Mouse (Mus musculus): ENCODE data around the gene Trim2.

Trim2 gene

DNA sequence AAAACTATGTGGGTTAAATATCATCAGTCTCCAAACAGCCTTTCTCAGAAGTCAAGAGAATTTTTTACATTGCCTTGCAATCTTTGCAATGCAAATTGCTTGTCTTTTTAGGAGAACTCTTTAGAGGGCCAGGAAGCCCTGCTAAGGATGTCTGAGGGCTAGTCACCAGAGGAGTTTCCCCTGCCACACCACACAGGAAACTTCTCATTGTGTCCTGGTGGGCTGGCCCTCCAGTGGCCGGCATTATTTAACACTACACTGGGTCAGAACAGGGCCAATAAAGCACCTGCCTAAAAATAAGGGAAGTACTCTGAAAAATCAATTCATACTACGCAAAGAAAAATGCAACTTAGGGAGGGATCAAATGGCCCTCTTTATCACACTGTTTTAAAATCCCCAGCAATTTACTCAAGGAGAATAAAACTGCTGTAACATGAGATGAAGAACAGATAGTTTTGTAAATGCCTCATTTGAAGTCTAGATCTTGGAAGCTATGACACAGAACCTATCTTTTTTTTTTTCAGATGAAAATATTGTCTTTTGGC is 87.4 kb downstream of the Trim2 start:
- no peak for DNase-seq

DNA sequence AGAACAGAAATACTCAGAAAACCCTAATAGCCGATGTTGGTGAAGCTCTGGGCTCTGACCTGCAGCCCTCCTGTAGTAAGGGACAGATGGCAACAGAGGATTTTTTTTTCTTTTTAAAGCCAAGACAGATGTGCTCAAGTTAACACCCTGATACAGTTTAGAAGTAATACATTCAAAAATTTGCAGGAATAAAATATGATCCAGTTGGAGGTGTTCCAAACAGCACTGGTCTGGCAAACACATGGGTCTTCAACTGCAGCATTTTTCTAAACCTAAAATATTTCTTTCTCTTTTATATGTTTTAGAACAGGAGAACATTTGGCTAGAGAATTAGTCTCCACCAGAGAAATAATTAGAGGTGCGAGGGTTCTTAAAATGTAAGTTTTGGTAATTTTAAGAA is 88.2 kb downstream of the Trim2 start:
- DNase-seq = no peak

DNA sequence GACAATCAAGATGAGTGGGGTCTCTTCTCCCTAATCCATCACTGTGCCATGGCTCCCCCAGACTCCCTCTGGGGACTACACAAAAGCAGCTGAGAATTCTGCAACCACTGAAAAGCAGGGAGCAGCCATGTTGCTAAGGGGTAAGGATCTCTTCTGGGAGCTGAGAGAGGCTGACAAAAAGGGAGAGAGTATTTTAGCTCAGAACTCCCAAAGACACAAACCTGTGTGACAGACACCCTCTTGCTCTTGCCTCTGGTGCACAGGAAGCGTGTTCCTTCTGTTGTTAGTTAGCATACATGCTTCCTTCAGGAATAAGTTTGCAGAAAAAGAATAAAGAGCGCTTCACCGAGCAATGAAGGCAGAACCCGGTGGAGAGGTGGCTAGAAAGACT is 88.7 kb downstream of the Trim2 start:
- DNase-seq = no peak

DNA sequence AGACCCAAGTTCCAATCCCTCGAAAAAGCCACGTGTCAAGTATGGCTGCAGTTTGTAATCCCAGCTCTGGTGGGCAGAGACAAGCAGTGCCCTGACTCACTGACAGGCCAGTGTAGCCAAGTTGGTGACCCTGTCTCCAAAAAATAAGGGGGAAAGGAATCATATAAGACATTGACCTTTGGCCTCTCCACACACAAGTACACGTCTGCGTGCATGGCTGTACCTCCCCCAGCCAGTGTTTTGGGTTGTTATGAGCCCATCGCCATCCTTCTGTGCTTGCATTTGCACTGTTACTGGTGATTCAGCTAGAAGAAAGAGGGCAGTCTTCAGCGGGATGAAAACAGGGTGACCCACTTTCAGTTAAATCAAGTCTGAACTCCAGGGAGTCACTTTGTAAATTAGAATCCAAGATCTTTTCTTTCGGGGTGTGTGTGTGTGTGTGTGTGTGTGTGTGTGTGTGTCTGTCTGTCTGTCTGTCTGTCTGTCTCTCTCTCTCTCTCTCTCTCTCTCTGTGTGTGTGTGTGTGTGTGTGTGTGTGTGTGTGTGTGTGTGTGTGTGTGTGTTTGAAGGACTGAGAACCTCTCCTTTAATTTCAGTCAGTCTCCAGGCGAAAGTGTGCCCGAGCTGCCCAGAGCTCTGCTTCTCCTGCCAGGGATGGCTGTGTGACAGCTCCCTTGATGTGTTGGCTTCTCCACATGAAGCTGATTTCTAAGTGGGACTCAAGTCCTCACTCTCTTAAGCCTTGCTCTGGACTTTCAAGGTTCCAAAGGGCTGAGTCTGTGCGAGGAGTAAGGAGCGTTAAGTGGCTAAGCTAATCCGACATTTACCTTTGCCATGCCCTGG is 89.3 kb downstream of the Trim2 start:
- DNase-seq = no peak

DNA sequence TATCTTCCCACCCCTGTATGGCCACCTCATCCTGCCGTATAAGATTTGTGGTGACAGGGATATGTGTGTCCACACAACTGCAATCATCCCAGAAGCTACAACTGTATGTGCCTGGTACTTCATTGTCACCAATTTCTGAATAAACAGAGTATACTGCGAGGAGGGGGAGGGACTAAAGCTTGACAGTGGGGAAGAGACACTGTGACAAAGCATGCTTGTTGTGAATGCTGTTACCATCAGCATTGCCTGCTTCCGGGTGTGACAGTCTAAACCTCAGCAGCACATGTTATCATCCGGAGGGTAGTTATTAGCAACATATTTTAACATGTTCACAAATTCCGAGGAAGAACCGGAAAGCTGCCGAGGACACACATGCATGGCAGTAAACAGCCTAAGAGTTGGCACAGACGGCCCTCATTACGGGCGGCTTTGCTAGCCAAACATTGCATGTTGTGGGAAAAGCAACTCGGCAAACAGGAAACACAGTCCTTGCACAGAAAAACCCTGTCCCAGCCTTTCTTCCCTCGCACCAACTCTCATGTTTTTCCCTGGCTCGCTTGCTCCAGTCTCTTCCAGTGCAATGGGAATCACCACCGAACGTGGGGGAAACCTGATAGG is 90.8 kb downstream of the Trim2 start:
- no peak for DNase-seq

DNA sequence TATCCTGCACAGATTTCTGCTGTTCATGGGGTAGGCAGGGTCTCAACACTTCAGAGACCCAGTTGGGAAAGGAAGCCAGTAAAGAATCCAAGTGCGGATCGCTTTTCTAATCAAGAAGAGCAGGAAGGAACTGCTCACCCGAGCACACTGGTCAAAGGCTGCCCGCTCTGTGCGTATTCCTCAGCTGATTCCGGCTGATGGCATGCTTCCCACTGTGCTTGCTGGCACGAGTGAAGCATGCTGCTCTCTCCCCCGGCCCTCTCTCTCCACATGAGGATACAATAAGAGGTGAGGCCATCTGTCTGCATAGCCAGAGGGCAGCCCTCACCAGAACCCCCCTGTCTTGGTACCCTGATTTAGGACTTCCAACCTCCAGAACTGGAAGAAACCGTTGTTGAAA is 91.4 kb downstream of the Trim2 start:
- DNase-seq = no peak

DNA sequence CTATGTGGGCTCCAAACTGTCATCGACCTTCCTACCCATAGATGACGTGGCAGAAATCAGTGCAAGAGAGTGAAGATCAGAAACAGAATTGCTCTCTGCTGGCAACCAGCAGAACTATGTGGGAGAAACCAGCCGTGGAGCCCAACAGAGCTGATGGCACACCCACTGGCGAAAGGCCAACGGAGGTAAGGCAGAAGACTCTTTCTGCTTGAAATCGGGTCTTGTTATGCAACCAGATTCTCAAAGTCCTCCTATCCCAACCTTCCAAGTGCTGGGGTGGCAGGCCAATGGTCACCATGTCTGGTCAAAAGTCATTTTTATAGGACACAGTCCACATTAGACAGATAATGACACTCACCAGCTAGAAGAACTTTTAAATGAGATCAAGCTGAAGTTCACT is 92.2 kb downstream of the Trim2 start:
- DNase-seq = no peak

DNA sequence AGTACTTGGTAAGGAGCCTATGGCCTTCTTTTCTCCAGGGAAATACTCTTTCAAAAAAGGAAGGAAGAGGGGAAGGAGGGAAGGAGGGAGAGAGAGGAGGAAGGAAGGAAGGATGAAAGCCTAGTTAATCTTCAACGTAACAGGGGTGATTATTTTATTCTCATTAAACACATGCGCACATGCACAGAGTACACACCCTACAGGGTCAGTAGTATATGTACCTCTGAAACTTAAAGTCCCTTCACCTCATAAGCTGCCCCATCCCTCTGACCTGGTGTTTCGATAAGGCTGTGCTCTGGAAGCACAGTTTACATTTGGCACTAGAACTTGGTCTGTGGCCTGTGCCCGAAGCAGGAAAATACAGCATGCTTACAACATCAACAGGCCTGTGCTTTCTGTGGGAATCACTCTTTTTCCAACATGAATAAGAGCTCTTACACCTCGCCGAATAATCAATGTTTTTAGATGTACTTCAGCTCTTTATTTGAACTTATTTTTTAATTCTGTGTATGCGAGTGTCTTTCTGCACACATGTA is 95.3 kb downstream of the Trim2 start:
- no peak for DNase-seq

DNA sequence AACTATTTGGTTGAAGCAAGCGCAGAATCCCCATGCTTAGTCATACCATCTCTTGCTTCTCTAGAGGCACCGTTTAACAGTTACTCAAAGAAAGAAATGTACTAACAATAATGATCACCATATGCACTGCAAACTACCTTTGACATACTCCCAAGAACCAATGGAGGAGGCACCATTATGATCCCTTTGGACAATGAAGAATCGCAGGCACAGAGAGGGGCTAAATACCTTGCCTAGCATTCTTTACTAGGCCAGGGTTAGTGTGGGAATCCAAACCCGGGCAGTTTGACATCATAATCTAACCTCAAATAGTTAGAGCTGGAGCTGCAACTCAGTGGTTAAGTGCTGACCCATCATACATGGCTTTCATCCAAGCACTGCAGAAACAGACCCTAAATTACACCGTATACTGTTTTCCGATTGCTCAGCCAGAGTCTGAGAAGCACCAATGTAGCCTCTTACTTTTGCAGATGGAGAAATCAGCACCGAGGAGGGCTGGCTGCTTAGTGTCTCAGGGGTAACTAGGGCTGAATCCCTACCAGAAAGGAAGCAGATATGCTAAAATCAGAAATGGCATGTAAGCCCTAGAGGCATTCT is 97.7 kb downstream of the Trim2 start:
- DNase-seq = no peak

DNA sequence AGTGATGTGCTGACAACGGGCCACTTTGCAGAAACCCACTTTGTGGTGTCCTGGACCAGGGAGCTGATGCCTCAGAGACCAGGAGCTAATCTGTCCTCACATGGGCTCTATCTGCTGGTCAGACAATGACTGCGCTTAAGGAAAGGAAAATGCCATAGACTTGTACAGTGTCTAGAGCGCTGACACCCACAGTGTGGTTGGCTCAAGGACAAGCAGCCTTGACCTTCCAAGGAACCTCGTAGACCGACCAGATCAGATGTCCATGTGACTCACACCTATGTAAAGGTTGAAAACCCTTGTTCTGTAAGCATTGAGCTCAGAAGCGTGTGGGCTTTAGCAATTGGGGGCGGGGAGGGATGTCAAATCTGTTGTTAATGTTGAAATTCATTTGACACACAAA is 98.2 kb downstream of the Trim2 start:
- no peak for DNase-seq

DNA sequence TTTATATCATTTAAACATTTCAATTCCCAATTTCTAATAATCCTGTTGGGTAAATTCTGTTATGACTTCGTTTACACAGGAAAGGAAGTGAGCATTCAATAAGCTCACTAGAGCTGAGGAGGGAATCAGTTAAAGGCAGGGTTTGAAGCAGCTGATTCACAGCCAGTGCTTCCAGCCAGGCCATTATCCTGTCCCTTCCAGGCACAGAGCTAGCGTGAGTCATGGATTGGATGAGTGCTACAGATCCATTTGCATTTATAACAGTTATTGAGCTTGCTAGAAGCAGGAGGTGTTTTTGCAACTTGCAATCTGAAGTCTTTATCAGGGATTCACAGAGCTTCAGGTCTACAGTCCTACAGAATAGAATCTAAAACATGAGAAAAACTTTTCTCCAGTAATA is 99.3 kb downstream of the Trim2 start:
- DNase-seq = no peak

DNA sequence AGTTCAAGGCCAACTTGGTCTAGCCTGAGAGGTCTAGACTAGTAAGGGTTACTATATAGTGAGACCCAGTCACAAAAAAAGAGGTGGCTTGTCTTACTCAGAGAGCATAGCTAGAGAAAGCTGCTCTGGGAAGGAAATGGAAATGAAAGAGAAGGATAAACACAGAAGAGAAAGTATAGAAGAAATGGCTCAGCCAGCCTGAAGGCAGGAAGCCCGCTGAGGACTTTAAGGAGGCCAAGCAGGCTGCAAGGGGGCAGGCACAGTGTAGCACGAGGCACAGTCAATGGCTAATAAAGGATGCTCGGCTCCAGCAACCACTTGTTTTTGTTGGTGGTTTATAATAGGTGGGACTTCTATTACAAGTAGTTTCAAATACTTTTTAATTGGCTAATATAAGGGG is 100.6 kb downstream of the Trim2 start:
- no peak for DNase-seq

DNA sequence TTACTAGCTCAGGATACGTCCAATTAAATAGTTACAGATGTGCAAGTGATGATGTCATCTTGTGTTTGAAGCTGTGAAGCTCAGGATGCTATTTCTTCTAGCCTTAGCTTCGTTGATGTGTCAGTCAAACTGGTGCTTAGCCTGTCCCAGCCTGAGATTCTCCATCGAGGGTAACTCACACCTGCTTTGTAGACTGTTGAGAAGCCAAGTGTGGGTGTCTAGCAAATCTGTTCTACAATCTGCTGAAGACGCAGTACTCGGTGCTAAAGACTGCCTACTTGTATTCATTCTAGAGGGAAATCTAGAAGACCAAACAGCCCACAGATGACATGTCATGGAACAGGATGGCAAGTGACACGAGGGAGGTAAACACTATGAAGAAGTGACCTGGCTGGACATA is 101.0 kb downstream of the Trim2 start:
- no peak for DNase-seq

DNA sequence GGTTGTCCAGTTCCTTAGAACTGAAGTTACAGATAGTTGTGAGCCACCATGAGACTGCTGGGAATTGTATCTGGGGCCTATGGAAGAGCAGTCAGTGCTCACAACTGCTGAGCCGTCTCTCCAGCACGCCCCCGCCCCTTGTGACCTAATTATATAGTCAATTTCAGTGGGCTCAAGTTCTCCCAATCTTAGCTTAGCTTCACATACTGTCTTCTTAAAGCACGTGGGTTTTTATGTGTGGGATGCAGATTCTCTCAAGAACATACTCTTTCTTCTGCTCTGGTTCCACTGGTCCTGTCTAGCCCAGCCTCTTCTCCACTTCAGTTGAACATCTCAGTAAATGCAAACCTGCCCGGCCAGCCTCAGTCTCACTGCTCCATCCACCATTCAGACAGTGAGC is 102.0 kb downstream of the Trim2 start:
- no peak for DNase-seq

DNA sequence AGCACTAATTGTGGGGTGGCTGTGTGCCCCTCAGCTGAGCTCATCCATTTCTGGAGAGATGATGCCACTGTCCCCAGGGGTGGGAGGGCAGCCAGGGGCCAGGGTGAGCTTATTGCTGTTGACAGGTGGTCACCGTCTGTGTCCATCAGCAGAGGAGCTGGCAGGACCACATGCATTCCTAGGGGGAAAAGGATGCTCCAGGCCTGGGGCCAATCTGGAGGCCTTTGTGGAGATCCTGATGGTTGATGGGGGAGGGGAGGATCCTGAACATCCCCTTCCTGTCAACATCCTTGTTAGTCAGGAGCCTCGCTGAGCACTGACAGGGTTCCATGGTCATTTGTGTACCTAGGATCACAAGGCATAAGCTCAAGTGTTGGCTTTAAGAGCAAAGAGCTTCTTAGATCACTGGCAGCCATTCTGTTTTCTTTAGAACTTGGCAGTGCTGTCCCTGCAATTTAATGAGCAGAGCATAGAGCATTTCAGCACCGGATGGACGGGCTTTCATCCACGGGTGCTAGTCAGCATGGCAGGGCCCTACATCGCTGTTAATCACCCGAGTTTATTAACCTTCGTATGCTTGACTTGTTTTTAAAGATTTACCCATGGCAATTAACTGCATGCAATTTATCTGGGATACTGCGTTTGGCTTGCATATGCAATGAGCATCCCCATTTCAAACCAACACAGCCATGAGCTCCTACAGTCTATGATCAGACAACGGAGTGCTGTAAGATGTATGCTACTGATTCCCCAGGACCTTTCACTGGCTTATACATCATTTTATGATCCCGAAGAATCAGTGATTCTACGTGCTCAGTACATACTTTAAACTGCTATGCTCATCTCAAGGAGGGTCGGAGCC is 105.9 kb downstream of the Trim2 start:
- no peak for DNase-seq

DNA sequence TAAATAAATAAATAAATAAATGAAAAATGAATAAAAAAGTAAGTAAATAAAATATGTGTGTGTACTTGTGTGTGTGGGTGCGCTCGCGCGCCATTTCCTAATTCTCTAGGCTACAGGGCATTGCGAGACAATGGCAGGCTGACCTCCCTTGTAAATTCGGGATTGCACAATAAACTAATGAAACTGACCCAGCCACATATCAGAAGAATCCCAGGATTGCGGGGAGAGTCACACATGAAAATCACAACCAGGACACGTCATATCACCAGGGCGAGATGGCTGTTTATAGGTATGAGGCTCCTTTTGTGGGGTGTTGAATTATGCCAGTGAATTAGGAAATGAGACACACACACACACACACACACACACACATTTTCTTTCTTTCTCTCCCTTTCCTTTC is 107.2 kb downstream of the Trim2 start:
- DNase-seq = no peak

DNA sequence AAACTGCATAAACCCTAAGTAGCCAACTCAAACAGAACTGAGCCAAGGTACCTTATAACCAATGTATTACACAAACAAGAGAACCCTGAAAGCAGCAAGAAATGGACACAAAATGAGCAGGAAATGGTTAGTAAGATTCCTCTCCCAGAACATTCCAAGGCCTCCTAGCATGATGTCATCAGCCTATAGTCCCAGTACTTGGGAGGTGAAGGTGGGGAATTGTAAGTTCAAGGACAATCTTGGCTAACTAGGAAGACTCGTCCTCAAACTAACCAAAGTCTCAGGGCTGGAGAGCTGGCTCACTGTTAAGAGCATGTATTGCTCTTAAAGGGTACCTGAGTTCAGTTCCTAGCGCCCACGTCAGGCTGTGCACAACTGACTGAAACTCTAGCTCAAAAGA is 108.4 kb downstream of the Trim2 start:
- no peak for DNase-seq

DNA sequence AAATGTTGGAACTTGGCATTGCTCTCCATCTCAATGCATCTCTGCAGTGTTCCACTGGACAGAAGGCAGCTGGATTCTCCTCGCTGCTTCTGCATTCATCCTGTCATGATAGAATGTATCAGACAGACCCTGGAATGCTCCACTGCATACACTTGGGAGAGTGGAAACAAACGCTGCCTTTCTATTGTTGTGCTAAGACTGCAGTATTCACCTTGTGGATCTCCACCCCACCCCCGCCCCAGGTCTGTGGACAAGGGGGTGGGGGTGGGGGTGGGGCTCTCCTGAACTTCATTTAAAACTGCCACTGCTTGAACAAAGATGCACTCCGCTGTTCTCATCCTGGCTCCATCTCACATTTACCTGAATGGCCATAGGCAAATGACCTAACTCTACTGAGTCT is 112.8 kb downstream of the Trim2 start:
- DNase-seq = no peak

DNA sequence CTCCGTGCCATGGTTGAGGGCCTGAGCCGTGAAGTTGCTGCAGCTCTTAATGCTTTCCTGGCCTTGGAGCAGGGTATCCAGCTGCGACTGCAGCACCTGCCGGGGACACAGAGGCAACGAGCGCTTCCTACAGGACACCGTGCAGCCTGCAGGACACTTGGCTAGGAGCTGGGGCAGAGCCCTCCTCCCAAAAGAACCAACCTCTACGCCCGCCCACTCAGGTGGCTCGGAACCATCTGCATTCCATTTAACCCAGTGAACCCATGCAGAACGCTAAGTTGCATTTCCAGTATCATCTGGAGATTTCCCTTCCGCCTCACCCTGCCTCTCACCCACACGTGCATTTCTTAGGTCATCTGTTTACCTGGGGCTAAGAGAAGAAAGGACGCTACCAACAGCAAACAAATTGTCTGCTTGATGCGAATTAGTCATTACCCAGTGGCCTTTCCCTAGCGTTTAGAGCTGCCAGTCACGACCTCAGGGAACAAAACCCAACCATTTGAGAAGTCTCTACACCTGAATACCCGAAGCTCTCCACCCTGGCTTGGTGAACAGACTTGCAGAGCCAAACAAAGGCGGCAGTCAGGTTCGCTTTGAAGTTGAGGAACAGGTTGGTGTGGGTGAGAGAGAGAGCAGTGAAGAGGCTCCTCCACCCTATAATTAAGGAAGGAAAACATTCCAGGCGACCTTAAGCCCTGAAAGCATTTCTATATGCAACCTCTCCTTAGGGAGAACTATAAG is 115.4 kb downstream of the Trim2 start:
- peak; percentile 35 to 67 for DNase-seq

DNA sequence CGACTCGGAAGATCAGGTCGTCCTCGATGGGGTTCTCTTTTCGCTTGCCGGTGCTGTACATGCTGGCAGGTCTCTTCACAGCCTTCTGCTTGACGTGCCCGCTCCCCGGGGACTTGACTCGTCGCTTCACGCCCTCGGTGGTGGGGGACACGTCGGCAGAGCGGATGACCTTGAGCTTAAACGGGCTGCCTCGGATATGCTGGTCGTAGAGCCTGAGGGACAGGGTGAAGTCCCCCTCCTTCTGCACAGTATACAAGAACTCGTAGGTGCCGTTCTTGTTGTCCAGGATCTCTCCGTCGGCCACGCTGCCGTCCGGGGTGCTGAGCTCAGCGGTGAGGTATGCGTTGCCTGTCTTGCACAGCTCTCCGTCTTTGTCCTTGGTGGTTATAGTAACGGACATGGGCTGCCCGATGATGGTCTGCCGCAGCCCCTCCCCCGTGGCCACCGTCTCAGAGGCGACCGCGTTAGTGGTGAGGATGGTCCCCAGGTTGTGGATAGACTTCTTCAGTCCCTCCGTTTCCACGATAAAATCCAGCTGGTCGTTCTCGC is 116.1 kb downstream of the Trim2 start:
- DNase-seq = peak in 1 of 2 experiments; percentile 18

DNA sequence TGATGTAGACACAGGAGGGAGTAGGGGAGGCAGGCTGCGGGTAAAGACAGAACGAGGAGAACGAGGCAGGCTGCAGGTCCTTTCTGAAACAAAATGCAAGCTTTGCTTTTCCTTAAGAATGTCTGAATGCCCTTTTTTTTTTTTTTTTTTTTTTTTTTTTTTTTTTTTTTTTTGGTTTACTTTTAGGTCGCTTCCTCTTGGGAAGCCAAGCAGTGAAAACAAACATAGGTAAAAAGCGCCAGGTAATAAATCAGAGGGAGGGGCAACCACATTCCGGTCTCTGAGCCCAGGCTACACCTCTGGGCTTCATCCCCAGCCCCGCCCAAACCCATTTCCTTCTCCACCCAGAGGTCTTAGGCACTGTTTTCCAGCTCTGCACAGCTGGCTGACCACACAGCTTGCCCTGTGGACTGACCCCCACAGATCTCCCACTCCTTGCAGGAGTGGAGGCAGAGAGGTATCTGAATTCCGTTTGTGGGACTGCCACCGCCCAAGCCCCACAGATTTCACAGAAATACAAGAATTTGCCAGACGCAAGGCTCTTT is 117.0 kb downstream of the Trim2 start:
- DNase-seq = peak in 1 of 2 experiments; percentile 21

Data from lung, adult 18-20 months (tissue).